Mouse (Mus musculus) kidney, adult 18-20 months (tissue): ENCODE measurements around the gene Rbpjl.

Source experiments
- DNase-seq: peaks from one replicate; pipeline ENCODE4 v3.0.0; 2021

Gene Rbpjl

DNA sequence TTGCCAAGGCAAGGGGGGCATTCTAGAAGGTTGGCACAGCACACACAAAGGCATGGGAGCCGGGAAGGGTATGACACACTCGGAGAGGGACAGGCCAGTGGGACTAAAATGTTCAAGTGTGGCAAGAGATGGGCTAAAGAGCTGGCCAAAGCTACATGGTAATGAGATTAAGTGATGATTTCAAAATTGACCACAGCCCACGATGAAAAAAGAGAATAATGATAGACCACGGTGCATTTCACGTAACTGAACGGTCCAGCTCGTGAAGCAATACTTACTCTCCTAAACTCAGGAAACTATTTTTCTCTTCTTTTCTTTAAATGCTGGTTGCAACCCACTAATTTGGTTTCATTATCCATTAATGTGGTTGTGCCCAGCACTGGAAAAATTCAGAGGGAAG lies 6.9 kb upstream of the Rbpjl start:
- no peak for DNase-seq

- DNase-seq = no peak
These were observed 6.0 kb upstream of the Rbpjl start for GRCm38 (mm10) chr2:164396911-164397310.

DNA sequence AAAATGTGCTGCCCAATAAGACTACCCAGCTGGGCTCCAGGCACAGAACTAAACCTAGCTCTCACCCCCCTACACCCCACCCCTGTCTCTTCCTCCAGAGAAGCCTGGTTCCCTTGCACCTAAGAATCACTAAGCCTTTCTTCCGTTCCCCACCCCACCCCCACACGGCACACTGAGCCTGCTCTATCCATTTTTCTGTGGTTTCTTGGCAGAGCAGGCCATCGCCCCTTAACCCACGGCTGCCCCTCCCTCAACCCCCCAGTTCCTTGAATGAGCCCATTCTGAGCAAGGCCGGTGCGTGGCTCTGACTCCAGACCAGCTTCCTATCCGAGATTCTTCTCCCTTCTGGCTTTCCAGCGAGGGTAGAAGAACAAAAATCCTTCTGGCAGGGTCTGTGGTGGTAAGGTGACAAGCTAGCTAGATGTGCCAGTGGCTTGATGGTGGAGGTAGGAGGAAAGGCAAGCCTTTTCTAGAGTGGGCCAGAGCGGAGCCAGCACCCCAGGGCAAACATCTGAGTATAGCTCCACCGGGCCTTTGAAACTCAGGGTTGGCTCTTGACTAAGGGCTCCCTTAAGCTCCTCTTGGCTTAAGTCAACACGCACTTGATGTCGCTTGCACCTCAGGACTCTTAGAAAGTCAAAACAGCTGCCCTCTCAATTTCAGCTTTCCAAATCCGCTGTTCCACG lies 598 bp downstream of the Rbpjl start:
- no peak for DNase-seq

GRCm38 (mm10) chr2:164404082-164404990 lies 1.4 kb downstream of the Rbpjl start:
- peak; percentile 68 for DNase-seq

- no peak for DNase-seq
These were observed 2.1 kb downstream of the Rbpjl start, which contains the start of gene Matn4 for GRCm38 (mm10) chr2:164405060-164405459. TSS of gene Matn4 (minus strand) at chr2:164405160.

- DNase-seq = no peak
These were observed 2.6 kb downstream of the Rbpjl start for GRCm38 (mm10) chr2:164405519-164405918.

GRCm38 (mm10) chr2:164407708-164408107 lies 4.8 kb downstream of the Rbpjl start:
- DNase-seq = peak; percentile 76

GRCm38 (mm10) chr2:164414167-164414566 lies 11.2 kb downstream of the Rbpjl start:
- DNase-seq = no peak

DNA sequence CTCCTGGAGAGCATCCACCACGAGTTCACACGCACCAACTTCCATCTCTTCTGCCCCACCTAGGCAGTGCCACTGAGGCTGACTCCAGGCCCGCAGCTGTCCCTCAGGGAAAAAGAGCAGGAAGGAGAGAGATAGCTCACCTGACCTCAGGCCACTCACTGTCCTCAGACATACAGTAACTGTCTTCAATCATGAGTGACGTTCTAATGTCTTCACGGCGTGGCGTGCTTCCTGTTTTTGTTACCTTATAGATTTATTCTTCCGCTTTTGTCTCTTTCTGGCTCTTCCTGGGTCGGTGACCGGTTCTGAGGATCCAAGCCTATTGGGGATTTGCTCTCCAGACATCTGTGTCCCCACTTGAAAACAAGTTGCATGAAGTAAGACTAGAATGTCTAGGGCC lies 11.6 kb downstream of the Rbpjl start:
- DNase-seq = no peak

DNA sequence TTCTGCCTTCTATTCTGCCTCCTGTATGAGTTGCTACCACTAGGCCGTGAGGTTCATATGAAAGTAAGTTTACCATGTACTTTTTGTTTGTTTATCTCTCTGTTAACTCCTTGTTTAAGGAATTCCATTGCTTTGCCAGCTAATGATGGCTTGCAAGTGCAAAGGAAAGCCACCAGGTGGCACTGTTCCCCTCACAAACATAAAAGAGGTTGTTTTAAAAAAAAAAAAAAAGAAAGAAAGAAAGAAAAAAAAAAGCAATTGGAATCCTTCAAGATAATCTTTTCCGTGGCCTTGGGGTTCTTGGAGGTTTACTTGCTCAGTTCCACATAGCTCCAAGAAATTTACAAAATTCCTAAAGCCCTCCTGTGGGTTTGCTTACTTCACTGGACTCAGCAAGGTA lies 14.3 kb downstream of the Rbpjl start:
- no peak for DNase-seq

- DNase-seq = peak; percentile 60
These were observed 15.5 kb downstream of the Rbpjl start for GRCm38 (mm10) chr2:164418308-164418875.

- DNase-seq = no peak
These were observed 16.5 kb downstream of the Rbpjl start for GRCm38 (mm10) chr2:164419489-164419888.

DNA sequence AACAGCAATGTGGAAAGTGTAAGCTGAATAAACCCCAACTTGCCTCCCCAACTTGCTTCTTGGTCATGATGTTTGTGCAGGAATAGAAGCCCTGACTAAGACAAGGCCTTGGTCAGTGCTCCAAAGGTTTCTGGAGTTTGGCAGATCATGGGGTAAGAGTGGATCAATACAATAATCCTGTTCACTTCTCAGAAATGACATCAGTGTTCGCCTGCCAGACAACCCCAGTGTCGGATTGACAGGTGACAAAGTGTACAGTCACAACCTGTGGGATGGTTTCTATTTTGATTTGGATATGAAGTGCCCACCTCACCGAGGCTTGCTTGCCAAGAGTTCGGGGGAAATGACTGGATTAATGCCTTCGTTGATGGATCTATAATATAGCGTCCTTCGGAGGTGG lies 18.4 kb downstream of the Rbpjl start:
- no peak for DNase-seq

DNA sequence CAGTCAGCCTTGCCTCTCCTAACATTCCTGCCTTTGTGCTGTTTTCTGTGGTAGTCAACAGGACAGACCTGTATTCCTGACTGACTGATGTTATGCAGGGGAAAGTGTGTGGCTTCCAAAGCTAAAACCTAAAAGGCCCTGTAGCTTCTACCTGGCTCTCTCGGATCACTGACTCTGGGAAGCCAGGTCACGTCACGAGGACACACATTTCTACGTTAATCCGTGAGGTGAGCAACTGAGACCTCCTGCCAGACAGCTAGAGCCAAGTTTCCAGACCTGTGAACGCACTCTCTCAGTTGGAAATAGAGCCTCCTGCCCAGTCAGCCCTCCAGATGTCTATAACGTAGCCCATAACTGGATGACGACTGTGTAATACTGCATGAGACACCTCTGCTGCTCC lies 19.0 kb downstream of the Rbpjl start:
- DNase-seq = peak; percentile 69

- DNase-seq = no peak
These were observed 19.9 kb downstream of the Rbpjl start for GRCm38 (mm10) chr2:164422675-164423393.

- no peak for DNase-seq
These were observed 20.5 kb downstream of the Rbpjl start for GRCm38 (mm10) chr2:164423464-164423863.

GRCm38 (mm10) chr2:164424406-164424805 lies 21.5 kb downstream of the Rbpjl start:
- DNase-seq = no peak

GRCm38 (mm10) chr2:164425401-164425800 lies 22.5 kb downstream of the Rbpjl start:
- DNase-seq = peak; percentile 52

- DNase-seq = peak; percentile 62
These were observed 23.2 kb downstream of the Rbpjl start for GRCm38 (mm10) chr2:164426121-164426520.

DNA sequence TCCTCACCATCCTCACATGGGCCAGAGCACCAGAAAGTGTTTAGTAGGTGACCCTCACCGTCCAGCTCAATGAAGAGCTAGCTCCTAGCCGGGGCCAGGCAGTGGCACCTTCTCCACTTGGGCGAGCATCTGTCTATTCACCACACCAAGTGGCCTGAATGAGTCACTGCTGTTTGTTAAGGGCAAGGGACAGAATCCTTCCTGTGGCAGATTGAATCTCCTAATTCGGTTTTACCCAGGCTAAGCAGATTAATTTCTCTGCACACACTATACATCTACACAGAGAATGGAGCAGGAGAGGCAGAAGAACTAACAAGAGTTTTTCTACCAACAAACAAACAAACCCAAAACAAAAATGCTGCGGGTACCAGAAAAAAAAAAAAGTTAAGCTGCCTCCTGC lies 24.0 kb downstream of the Rbpjl start:
- no peak for DNase-seq

- no peak for DNase-seq
These were observed 25.5 kb downstream of the Rbpjl start for GRCm38 (mm10) chr2:164428451-164428850.

DNA sequence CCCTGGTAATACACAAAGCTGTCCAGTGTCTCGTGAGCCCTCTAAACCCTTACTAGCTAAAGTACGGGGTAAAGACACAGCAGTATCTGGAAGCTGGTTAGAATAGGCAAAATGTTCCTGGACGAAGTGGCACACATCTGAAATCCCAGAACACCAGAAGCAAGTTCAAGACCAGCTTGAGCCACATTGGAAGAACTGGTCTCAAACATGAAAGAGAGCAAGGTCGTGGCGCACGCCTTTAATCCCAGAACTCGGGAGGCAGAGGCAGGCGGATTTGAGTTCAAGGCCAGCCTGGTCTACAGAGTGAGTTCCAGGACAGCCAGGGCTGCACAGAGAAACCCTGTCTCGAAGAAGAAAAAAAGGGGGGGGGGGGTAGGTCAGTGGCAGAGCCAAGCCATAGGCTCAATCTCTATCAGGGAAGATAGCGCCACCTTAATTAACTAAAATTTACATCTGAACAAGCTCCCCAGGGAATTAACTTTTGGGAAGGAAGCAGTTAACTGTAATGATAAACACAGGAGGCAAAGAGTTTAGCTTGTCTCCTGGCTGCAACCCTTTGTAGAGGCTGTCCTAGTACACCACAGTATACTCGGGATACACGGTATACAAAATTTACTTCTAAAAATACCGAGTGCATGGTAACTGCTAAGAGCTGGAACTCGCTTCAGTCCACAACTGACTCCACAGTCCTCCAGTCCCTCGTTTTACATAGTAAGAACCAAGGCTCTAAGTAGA lies 27.1 kb downstream of the Rbpjl start:
- no peak for DNase-seq
